Mouse (Mus musculus) embryonic facial prominence, embryonic 10.5 days (tissue): ENCODE results near the gene Tmem127. TPM values are rescaled to one million over a fixed set of nuclear protein-coding genes. Genes with fewer than 3 reads are reported as not detected.
"Not testable (repeated sequence)": the region's sequence is repeated elsewhere in the genome, so short reads cannot be mapped to it uniquely, and the experiment has no call there.

Experiments used
- DNase-seq: peaks from one replicate; pipeline ENCODE4 v3.0.0-alpha.2; 2017; ENCODE audit warnings: low spot score
- H3K27ac ChIP-seq: fragments of 300-500 bp; sonication (generic); replicated peaks from 2 replicates; pipeline ENCODE4 v1.5.1; 2016; ENCODE audit warnings: mild to moderate bottlenecking
- H3K27me3 ChIP-seq: fragments of 300-500 bp; sonication (generic); replicated peaks from 2 replicates; pipeline ENCODE4 v1.6.1; 2016; ENCODE audit warnings: low read depth, mild to moderate bottlenecking; ENCODE audit not compliant: poor library complexity, severe bottlenecking
- H3K36me3 ChIP-seq: fragments of 300-500 bp; sonication (generic); replicated peaks from 2 replicates; pipeline ENCODE4 v1.6.1; 2016; ENCODE audit warnings: mild to moderate bottlenecking, moderate library complexity
- H3K4me1 ChIP-seq: fragments of 300-500 bp; sonication (generic); 2 replicates; pipeline ENCODE4 v1.6.1; 2016
- H3K4me3 ChIP-seq: fragments of 300-500 bp; sonication (generic); 2 replicates; pipeline ENCODE4 v1.5.1; 2016; ENCODE audit warnings: mild to moderate bottlenecking, moderate library complexity
- H3K9me3 ChIP-seq: fragments of 300-500 bp; sonication (generic); 2 replicates; pipeline ENCODE4 v1.6.1; 2016; ENCODE audit warnings: mild to moderate bottlenecking
- WGBS: fragments of 180-500 bp; shearing (Covaris S2); methylation state at CpG from one replicate; pipeline ENCODE4 v1.1.7; 2016; 5-methylcytosine and 5-hydroxymethylcytosine counted together
- polyA plus RNA-seq: library from polyadenylated mRNA; unstranded; fragments of >200 nt; fragmentation: Nextera tagmentation; extraction: Ambion mirVana; gene quantifications from 2 replicates; pipeline ENCODE4 v1.2.1, GENCODE M21; 2016

The Tmem127 gene
- 22.5 and 23.1 TPM in 2 replicates for polyA plus RNA-seq

DNA sequence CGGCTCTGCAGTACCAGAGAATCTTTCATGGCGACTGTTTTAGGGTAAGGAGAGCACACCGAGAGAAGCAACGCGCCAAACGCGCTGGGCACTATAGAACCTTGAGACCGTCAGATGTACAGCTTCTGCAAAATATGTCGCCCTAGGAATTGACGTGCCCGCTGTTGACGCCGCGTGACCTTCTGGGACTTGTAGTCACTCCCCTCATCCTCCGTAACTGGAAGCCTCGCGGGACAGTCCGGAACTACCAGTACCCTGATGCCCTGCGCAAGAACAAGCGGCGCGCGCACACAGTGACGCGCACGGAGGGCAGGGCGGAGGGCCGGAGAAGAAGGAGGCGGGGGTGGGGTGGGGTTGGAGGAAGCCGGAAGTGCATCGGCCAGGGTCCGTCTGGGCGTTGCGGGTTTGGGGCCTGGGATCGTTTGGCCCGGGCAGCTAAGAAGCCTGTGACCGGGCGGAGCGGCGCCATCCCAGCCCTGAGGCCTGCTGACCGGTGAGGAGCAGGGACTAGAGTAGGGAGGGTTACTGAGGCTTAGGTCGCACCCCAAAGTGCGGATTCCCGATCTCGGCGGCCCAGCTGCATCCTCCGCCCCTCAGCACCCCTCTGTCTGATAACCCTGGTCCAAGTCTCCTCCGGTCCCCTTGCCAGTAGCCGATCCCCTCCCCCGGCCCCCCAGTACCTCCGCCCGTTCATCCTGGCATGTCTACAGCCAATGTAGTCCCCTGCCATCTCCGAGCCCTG is at the start of gene Tmem127, which contains the start of gene Ciao1:
TSS of gene Tmem127 (plus strand) at position 317 of the 742 bp plus-strand sequence.
TSS of gene Ciao1 (minus strand) at position 225 of the 742 bp plus-strand sequence.
- Histone ChIP-seq H3K4me1 (peaks cover 30% of the 10 kb centered on the region), H3K27me3 (no peaks in the 10 kb centered on the region), H3K36me3 (peaks cover 56% of the 10 kb centered on the region), H3K4me3 (peak within 1 kb of the TSS; percentile 99), H3K27ac (peak within 1 kb of the TSS; percentile 85), H3K9me3 (no peaks in the 10 kb centered on the region)
- under 1% methylated on average over 53 of the region's 53 CpGs for WGBS
- DNase-seq, result peak; percentile 99

DNA sequence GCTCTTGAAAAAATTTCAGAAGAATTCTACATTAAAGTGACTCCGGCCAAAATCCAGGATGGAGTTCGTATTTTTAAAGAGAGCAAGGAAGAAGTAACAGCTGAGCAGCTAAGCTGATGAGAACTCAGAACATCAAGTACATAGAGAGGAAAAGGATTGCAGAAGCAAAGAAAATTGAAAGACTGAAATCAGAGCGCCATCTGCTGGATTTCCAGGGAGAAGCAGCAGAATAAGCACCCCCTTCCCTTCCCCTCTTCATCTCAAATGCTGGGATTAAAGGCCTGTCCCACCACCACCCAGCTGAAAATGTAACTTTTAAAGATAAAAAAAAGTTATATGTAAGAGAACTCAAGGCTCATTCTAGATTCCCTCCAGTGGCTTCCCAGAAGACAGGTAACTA is 42.8 kb upstream of the Tmem127 start:
- 46% methylated on average over 3 of the region's 3 CpGs for WGBS
- Histone ChIP-seq H3K4me1 (peaks cover 18% of the 10 kb centered on the region), H3K27me3 (no peaks in the 10 kb centered on the region), H3K27ac (no peak overlapping the region), H3K4me3 (no peak overlapping the region), H3K36me3 (peaks cover 50% of the 10 kb centered on the region), H3K9me3 (0 out of 2 replicates have a peak, but pooled peaks cover 6% of the 10 kb centered on the region)
- peak; percentile 61 for DNase-seq

DNA sequence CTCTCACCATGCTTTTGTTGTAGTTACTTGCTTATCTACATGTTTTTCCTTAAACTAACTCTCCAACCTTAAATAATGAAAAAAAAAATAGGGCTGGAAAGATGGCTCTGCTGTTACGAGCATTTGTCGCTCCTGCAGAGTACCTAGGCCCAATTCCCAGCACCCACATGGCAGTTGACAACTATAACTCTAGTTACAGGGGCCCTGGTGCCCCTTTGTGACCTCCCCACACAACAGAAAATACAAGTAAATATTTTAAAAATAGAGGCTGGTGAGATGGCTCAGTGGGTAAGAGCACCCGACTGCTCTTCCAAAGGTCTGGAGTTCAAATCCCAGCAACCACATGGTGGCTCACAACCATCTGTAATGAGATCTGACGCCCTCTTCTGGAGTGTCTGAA is 41.8 kb upstream of the Tmem127 start:
- WGBS, result 90% methylated on average over 4 of the region's 4 CpGs
- H3K4me3 ChIP-seq, H3K27ac ChIP-seq, DNase-seq, H3K27me3 ChIP-seq, H3K9me3 ChIP-seq: not testable (repeated sequence)
- Histone ChIP-seq H3K4me1 (peaks cover 19% of the 10 kb centered on the region), H3K36me3 (peaks cover 50% of the 10 kb centered on the region)

DNA sequence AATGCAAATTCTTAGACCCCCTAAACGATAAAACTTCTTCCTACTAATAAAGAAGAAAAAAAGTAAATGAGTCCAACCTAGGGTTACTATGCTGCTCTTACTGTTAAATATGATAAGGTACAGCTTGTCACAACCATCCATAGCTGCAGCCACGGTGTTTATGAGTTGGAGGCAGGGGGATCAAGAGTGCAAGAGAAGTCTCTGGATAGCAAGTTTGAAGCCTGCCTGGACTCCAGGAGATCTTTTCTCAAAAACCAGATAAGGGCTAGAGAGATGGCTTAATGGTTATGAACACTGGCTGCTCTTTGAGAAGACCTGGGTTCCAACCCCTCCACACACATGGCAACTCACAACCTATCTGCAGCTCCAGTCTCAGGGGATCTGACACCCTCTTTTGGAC is 40.8 kb upstream of the Tmem127 start:
- H3K27ac ChIP-seq, result no peak overlapping the region
- no peak for DNase-seq
- H3K36me3 ChIP-seq, result peaks cover 50% of the 10 kb centered on the region
- no peaks in the 10 kb centered on the region for H3K27me3 ChIP-seq
- H3K4me3 ChIP-seq, result peak overlapping the region; percentile 67
- peaks cover 19% of the 10 kb centered on the region for H3K4me1 ChIP-seq
- 95% methylated on average over 2 of the region's 2 CpGs for WGBS
- no peaks in the 10 kb centered on the region for H3K9me3 ChIP-seq

DNA sequence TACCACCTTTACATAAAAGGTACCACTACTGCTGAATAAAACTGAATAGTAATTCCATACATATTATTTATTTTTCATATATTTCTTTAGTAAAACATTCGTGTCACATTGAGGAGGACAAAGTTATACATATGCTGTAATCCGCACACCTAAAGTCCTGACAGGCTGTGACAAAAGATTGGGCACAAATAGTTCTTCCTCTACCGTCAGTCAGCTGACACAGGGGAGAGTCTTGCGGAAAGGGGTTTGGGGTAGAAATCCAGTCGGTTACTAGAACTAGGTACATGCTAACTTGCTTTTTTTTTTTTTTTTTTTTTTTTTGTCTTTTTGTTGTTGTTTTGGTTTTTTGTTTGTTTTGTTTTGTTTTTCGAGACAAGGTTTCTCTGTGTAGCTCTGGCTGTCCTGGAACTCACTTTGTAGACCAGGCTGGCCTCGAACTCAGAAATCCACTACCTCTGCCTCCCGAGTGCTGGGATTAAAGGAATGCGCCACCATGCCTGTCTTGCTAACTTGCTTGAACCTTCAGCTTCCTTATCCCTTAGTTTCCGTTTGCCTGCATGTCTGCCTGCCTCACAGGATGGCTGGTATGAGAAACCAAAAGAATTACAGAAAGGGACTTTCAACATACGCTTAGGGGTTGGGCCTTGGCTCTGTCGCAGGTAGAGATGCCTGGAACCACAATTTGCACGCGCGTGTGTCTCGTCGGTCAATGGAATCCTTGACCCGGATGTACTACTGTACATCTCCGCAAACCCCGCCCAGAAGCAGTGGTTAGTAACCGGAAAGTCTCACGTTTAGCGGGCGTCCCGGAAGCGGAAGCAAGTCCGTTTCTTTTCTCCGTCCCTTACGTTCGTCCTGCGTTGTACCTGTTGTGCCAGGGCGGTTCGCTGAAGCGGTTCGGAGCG is 39.9 kb upstream of the Tmem127 start, which contains the start of the genes 1810024B03Rik and Snrnp200:
TSS of gene 1810024B03Rik (minus strand) at position 734 of the 905 bp plus-strand sequence.
TSS of gene Snrnp200 (plus strand) at position 840 of the 905 bp plus-strand sequence.
- peaks cover 50% of the 10 kb centered on the region for H3K36me3 ChIP-seq
- no peaks in the 10 kb centered on the region for H3K27me3 ChIP-seq
- 12% methylated on average over 36 of the region's 36 CpGs for WGBS
- peaks cover 19% of the 10 kb centered on the region for H3K4me1 ChIP-seq
- peak within 1 kb of the TSS; percentile 67 for H3K4me3 ChIP-seq
- H3K27ac ChIP-seq, result peak within 1 kb of the TSS; percentile 79
- DNase-seq, result peak; percentile 93
- H3K9me3 ChIP-seq, result no peaks in the 10 kb centered on the region

DNA sequence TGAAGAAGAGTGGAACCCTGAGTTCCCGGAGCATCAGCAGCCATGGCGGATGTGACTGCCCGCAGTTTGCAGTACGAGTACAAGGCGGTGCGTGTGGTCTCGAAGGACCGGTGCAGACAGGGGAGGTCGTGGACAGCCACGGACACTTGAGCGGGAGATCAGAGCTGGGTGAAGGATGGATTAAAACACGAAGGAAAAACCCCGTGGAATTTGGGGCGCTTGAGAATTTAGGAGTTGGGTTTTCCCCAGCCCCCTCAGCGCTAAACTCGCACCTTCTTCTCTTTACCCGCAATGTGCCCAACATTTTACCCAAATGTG is 39.3 kb upstream of the Tmem127 start:
- WGBS, result under 1% methylated on average over 17 of the region's 17 CpGs
- H3K4me1 ChIP-seq, result peaks cover 19% of the 10 kb centered on the region
- H3K36me3 ChIP-seq, result peaks cover 50% of the 10 kb centered on the region
- no peaks in the 10 kb centered on the region for H3K9me3 ChIP-seq
- no peak for DNase-seq
- peak overlapping the region; percentile 79 for H3K27ac ChIP-seq
- no peaks in the 10 kb centered on the region for H3K27me3 ChIP-seq
- peak overlapping the region; percentile 67 for H3K4me3 ChIP-seq

DNA sequence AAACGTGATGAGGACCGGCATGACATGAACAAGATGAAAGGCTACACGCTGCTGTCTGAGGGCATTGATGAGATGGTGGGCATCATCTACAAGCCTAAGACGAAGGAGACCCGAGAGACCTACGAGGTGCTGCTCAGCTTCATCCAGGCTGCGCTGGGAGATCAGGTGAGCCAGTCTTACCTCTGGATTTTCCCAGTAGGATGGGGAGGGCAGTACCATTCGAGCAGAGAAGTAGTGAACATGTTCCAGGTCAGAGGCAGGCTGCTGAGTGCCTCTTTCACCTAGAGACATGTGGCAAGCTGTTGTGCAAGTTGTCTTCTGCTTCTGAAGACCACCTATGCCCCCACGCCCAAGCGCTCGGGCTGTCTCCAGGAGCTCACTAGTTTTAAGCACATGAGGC is 37.0 kb upstream of the Tmem127 start:
- no peaks in the 10 kb centered on the region for H3K27me3 ChIP-seq
- WGBS, result 93% methylated on average over 11 of the region's 11 CpGs
- DNase-seq, result no peak
- no peaks in the 10 kb centered on the region for H3K9me3 ChIP-seq
- peaks cover 19% of the 10 kb centered on the region for H3K4me1 ChIP-seq
- H3K4me3 ChIP-seq, result no peak overlapping the region
- H3K36me3 ChIP-seq, result peaks cover 63% of the 10 kb centered on the region
- H3K27ac ChIP-seq, result no peak overlapping the region

DNA sequence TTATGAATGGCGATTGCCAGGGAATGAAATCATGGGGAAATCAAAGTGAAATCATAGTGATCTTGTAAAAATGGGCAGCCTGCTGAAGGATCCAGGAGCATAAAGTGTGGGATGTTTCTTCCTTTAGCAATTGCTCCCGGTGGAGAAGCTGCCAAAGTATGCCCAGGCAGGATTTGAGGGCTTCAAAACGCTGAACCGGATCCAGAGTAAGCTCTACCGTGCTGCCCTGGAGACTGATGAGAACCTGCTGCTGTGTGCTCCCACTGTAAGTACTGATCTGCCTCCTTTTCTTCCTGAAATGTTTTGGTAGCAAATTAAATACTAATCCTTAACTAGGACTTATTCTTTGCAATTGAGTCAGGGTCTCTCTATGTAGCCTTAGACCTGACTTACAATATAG is 30.0 kb upstream of the Tmem127 start:
- Histone ChIP-seq H3K4me1 (no peaks in the 10 kb centered on the region), H3K27me3 (no peaks in the 10 kb centered on the region), H3K27ac (no peak overlapping the region), H3K36me3 (peaks cover 100% of the 10 kb centered on the region), H3K4me3 (no peak overlapping the region), H3K9me3 (no peaks in the 10 kb centered on the region)
- WGBS, result 92% methylated on average over 5 of the region's 5 CpGs
- DNase-seq, result no peak

DNA sequence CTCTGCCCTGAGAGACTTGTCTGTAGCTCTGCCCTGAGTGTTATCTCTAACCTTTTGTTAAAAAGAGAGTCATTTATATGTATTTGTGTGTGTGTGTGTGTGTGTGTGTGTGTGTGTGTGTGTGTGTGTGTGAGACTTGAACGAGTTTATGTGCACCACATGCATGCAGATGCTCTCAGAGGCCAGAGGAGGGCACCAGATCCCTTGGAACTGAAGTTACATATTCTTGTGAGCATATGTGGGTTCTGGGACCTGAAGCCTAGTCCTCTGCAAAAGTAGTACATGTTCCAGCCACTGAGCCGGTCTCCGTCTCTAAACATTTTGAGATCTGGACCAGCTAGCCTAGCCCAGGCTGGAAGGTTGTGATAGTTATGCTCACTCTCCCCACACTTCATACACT is 22.4 kb upstream of the Tmem127 start:
- Histone ChIP-seq H3K36me3 (peaks cover 100% of the 10 kb centered on the region), H3K4me1 (no peaks in the 10 kb centered on the region), H3K4me3 (no peak overlapping the region), H3K27me3 (no peaks in the 10 kb centered on the region), H3K9me3 (peaks cover 7% of the 10 kb centered on the region; the same call in 1 of the 2 replicates), H3K27ac (no peak overlapping the region)
- no peak for DNase-seq
- WGBS, result 94% methylated on average over 3 of the region's 3 CpGs

DNA sequence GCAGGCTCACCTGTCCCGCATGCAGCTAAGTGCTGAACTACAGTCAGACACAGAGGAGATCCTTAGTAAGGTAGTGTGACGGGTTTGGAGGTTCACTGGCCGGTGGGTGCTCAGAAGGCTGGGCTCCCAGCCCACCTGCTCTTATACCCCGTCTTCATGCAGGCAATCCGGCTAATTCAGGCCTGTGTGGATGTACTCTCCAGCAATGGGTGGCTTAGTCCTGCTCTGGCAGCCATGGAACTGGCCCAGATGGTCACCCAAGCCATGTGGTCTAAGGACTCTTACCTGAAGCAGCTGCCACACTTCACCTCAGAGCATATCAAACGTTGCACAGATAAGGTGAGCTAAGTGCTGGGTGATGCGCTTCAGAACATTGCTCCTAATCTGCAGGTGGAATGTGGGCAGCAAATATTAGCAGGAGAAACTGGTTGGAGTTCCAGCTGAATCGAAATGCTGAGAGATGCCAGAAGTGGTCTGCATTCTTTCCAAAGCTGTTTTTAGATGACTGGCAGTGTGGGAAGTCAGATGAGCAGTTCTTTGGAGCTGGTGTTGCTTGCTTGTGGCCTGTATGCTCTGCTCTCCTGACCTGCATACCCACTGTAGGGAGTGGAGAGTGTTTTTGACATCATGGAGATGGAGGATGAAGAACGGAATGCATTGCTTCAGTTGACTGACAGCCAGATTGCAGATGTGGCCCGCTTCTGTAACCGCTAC is 9.7 kb upstream of the Tmem127 start:
- Histone ChIP-seq H3K27ac (no peak overlapping the region), H3K4me3 (no peak overlapping the region), H3K9me3 (no peaks in the 10 kb centered on the region), H3K4me1 (no peaks in the 10 kb centered on the region), H3K36me3 (peaks cover 99% of the 10 kb centered on the region), H3K27me3 (no peaks in the 10 kb centered on the region)
- DNase-seq, result no peak
- 96% methylated on average over 11 of the region's 11 CpGs for WGBS

DNA sequence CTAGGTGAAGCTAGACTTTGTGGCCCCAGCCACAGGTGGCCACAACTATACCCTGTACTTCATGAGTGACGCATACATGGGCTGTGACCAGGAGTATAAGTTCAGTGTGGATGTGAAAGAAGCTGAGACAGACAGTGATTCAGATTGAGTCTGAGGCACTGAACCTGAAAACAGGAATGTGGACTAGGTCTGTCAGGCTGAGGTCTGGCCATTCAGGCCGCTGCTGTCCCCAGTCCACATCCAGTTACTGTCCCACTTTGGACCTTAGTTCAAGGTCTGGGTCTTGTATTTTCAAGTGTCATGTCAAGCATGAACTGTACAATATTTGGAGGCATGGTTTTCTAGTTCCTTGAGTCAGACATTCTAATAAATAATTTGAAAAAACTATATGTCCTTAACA is 7.6 kb upstream of the Tmem127 start:
- Histone ChIP-seq H3K27me3 (no peaks in the 10 kb centered on the region), H3K36me3 (peaks cover 99% of the 10 kb centered on the region), H3K4me3 (no peak overlapping the region), H3K9me3 (no peaks in the 10 kb centered on the region), H3K27ac (no peak overlapping the region), H3K4me1 (no peaks in the 10 kb centered on the region)
- WGBS, result 95% methylated on average over 2 of the region's 2 CpGs
- DNase-seq, result no peak

DNA sequence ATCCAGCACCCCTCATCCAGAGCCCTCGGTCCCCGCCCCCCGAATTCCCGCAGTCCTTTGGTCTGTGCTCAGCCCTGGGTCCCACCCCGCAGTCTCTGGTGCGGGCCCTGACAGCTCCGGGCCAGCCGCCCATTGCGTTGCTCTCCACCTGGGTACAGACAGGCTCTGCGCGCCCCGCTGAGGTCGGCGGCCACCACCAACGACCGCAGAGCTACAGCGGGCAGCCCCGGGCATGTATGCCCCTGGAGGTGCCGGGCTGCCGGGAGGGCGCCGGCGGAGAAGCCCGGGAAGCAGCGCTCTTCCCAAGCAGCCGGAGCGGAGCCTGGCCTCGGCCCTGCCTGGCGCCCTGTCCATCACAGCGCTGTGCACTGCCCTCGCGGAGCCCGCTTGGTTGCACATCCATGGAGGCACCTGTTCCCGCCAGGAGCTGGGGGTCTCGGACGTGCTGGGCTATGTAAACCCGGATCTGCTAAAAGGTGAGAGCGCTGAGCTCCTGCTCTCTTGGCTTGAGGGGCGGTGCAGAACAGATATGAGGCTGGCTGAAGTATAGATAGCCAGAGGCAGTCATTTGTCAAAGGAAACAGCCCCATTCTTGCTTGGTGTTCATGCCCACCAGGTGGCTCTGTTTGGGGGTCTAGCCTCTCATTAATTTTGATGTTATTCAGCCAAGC is 761 bp downstream of the Tmem127 start:
- Histone ChIP-seq H3K27ac (peak overlapping the region; percentile 85), H3K4me3 (peak overlapping the region; percentile 99)
- 1% methylated on average over 39 of the region's 39 CpGs for WGBS

More for the DNA sequence above, 761 bp downstream of the Tmem127 start:
- H3K4me1 ChIP-seq, result peaks cover 30% of the 10 kb centered on the region
- H3K36me3 ChIP-seq, result peaks cover 49% of the 10 kb centered on the region
- H3K27me3 ChIP-seq, result no peaks in the 10 kb centered on the region
- H3K9me3 ChIP-seq, result no peaks in the 10 kb centered on the region
- DNase-seq, result peak; percentile 58
